Mouse (Mus musculus) myocyte (in vitro differentiated cells): ENCODE results near the gene Pde8b. TPM values are rescaled to one million over a fixed set of nuclear protein-coding genes. Genes with fewer than 3 reads are reported as not detected.

Experiments
- H3K27me3 ChIP-seq: one replicate; pipeline ENCODE4 v1.6.1; 2011; ENCODE audit not compliant: control insufficient read depth, insufficient read depth, insufficient read length
- H3K36me3 ChIP-seq: one replicate; pipeline ENCODE4 v1.6.1; 2011; ENCODE audit not compliant: control insufficient read depth, insufficient read depth
- H3K4me2 ChIP-seq: one replicate; pipeline ENCODE4 v1.6.1; 2011; ENCODE audit warnings: low read depth, control low read depth
- H3K4me3 ChIP-seq: one replicate; pipeline ENCODE4 v1.5.1; 2011; ENCODE audit warnings: mild to moderate bottlenecking, control low read depth, moderate library complexity
- H3K79me2 ChIP-seq: one replicate; pipeline ENCODE4 v1.6.1; 2011; ENCODE audit not compliant: control insufficient read depth, insufficient read depth
- H3ac ChIP-seq: one replicate; pipeline ENCODE4 v1.6.1; 2011; ENCODE audit not compliant: control insufficient read depth, insufficient read length
- CEBPB ChIP-seq: IDR thresholded peaks from 2 replicates; pipeline ENCODE4 v1.6.1; 2011; ENCODE audit warnings: mild to moderate bottlenecking, moderate library complexity; ENCODE audit not compliant: poor library complexity, insufficient read depth, severe bottlenecking
- E2F4 ChIP-seq: IDR thresholded peaks from one replicate; pipeline ENCODE4 v1.6.1; 2011; ENCODE audit warnings: mild to moderate bottlenecking, control low read depth, moderate library complexity; ENCODE audit not compliant: insufficient read depth
- MAX ChIP-seq: IDR thresholded peaks from one replicate; pipeline ENCODE4 v1.6.1; 2011; ENCODE audit warnings: low read depth, mild to moderate bottlenecking, control low read depth
- MYOD1 ChIP-seq, 3 experiments: IDR thresholded peaks; one replicate each; pipeline ENCODE4 v1.6.1; 2011; ENCODE audit warnings: control low read depth in 2 of 3, low read depth in 2 of 3, mild to moderate bottlenecking in 2 of 3, moderate library complexity in 1 of 3; ENCODE audit not compliant: insufficient read length in 2 of 3, control insufficient read depth in 1 of 3
- MYOG ChIP-seq, 3 experiments: IDR thresholded peaks; one replicate each; pipeline ENCODE4 v1.6.1; 2011; ENCODE audit warnings: control low read depth in 2 of 3, low read depth in 2 of 3, mild to moderate bottlenecking in 2 of 3; ENCODE audit not compliant: insufficient read length in 2 of 3, control insufficient read depth in 1 of 3, insufficient read depth in 1 of 3
- POLR2A ChIP-seq: IDR thresholded peaks from one replicate; pipeline ENCODE4 v1.6.1; 2011; ENCODE audit warnings: low read depth, mild to moderate bottlenecking, control low read depth, moderate library complexity; ENCODE audit not compliant: insufficient read length
- POLR2AphosphoS2 ChIP-seq: IDR thresholded peaks from one replicate; pipeline ENCODE4 v1.6.1; 2011; ENCODE audit warnings: low read depth, control low read depth; ENCODE audit not compliant: insufficient read length
- REST ChIP-seq: IDR thresholded peaks from one replicate; pipeline ENCODE4 v1.6.1; 2011; ENCODE audit warnings: mild to moderate bottlenecking, control low read depth, moderate library complexity; ENCODE audit not compliant: insufficient read depth, insufficient read length
- SRF ChIP-seq: IDR thresholded peaks from one replicate; pipeline ENCODE4 v1.6.1; 2011; ENCODE audit warnings: low read depth; ENCODE audit not compliant: control insufficient read depth, insufficient read length
- TCF12 ChIP-seq: IDR thresholded peaks from one replicate; pipeline ENCODE4 v1.6.1; 2011; ENCODE audit warnings: mild to moderate bottlenecking, control low read depth; ENCODE audit not compliant: poor library complexity, insufficient read depth, severe bottlenecking
- TCF3 ChIP-seq: IDR thresholded peaks from one replicate; pipeline ENCODE4 v1.6.1; 2011; ENCODE audit warnings: low read depth, control low read depth; ENCODE audit not compliant: insufficient read length
- USF1 ChIP-seq: IDR thresholded peaks from one replicate; pipeline ENCODE4 v1.6.1; 2011; ENCODE audit warnings: low read depth, mild to moderate bottlenecking, control low read depth, moderate library complexity
- polyA plus RNA-seq: library from polyadenylated mRNA; unstranded; fragments of >200 nt; fragmentation: generic; extraction: Trizol; gene quantifications from one replicate; pipeline ENCODE4 v1.2.1, GENCODE M21; 2012; ENCODE audit warnings: missing spikeins

Pde8b gene
- polyA plus RNA-seq, 1 experiment, result 0.05 TPM

- peaks cover 5% of the 10 kb centered on the region for H3K27me3 ChIP-seq
- no peak overlapping the region for H3K4me2 ChIP-seq
- H3ac ChIP-seq, result no peak overlapping the region
These were observed 47.9 kb downstream of the Pde8b start for GRCm38 (mm10) chr13:95202151-95202758.

GRCm38 (mm10) chr13:95200817-95201216 is 49.3 kb downstream of the Pde8b start:
- Histone ChIP-seq H3K27me3 (peaks cover 10% of the 10 kb centered on the region), H3K4me2 (no peak overlapping the region), H3K36me3 (no peaks in the 10 kb centered on the region), H3K79me2 (no peaks in the 10 kb centered on the region), H3K4me3 (no peak overlapping the region), H3ac (no peak overlapping the region)
- no peak for TF ChIP-seq USF1
- TF ChIP-seq POLR2AphosphoS2, result no peak
- TF ChIP-seq SRF, result no peak
- no peak for TF ChIP-seq CEBPB
- TF ChIP-seq POLR2A, result no peak
- no peak for TF ChIP-seq MAX
- TF ChIP-seq MYOG (IDR thresholded peaks at IDR 0.05; ENCODE audit: control insufficient read depth in 1 of 3, insufficient read depth in 1 of 3, insufficient read length in 2 of 3, low read depth in 2 of 3), result no peak
- TF ChIP-seq REST, result no peak
- no peak for TF ChIP-seq TCF12
- no peak for TF ChIP-seq TCF3
- TF ChIP-seq MYOD1 (IDR thresholded peaks at IDR 0.05; ENCODE audit: control insufficient read depth in 1 of 3, insufficient read length in 2 of 3, low read depth in 2 of 3), result no peak
- no peak for TF ChIP-seq E2F4

More at GRCm38 (mm10) chr13:95202151-95202758, 47.9 kb downstream of the Pde8b start:
- no peak for TF ChIP-seq USF1
- TF ChIP-seq MAX, result no peak
- TF ChIP-seq TCF12, result no peak
- TF ChIP-seq CEBPB, result no peak
- Histone ChIP-seq H3K36me3 (no peaks in the 10 kb centered on the region), H3K4me3 (no peak overlapping the region), H3K79me2 (no peaks in the 10 kb centered on the region)

- TF ChIP-seq REST (no peak), MAX (no peak), USF1 (no peak), POLR2A (no peak), TCF12 (no peak), E2F4 (no peak), SRF (no peak), CEBPB (no peak), POLR2AphosphoS2 (no peak), TCF3 (no peak), MYOG (IDR thresholded peaks at IDR 0.05; ENCODE audit: control insufficient read depth in 1 of 3, insufficient read depth in 1 of 3, insufficient read length in 2 of 3, low read depth in 2 of 3) (no peak), MYOD1 (IDR thresholded peaks at IDR 0.05; ENCODE audit: control insufficient read depth in 1 of 3, insufficient read length in 2 of 3, low read depth in 2 of 3) (no peak)
These were observed 50.1 kb downstream of the Pde8b start for GRCm38 (mm10) chr13:95200036-95200435.

GRCm38 (mm10) chr13:95196106-95196705 is 53.9 kb downstream of the Pde8b start:
- Histone ChIP-seq H3K27me3 (peaks cover 22% of the 10 kb centered on the region), H3K79me2 (no peaks in the 10 kb centered on the region), H3K4me2 (no peak overlapping the region), H3K4me3 (no peak overlapping the region), H3K36me3 (no peaks in the 10 kb centered on the region), H3ac (no peak overlapping the region)
- TF ChIP-seq MAX, result no peak
- TF ChIP-seq POLR2A, result no peak
- TF ChIP-seq MYOG (IDR thresholded peaks at IDR 0.05; ENCODE audit: control insufficient read depth in 1 of 3, insufficient read depth in 1 of 3, insufficient read length in 2 of 3, low read depth in 2 of 3), result no peak
- TF ChIP-seq SRF, result no peak
- TF ChIP-seq TCF12, result no peak
- no peak for TF ChIP-seq POLR2AphosphoS2
- TF ChIP-seq REST, result no peak
- no peak for TF ChIP-seq CEBPB
- no peak for TF ChIP-seq USF1
- no peak for TF ChIP-seq TCF3
- no peak for TF ChIP-seq E2F4
- no peak for TF ChIP-seq MYOD1 (IDR thresholded peaks at IDR 0.05; ENCODE audit: control insufficient read depth in 1 of 3, insufficient read length in 2 of 3, low read depth in 2 of 3)

More at GRCm38 (mm10) chr13:95200036-95200435, 50.1 kb downstream of the Pde8b start:
- Histone ChIP-seq H3K4me2 (no peak overlapping the region), H3K4me3 (no peak overlapping the region), H3K36me3 (no peaks in the 10 kb centered on the region), H3K79me2 (no peaks in the 10 kb centered on the region), H3ac (no peak overlapping the region), H3K27me3 (peaks cover 10% of the 10 kb centered on the region)

GRCm38 (mm10) chr13:95191951-95192350 is 58.2 kb downstream of the Pde8b start:
- peaks cover 13% of the 10 kb centered on the region for H3K27me3 ChIP-seq
- H3K4me2 ChIP-seq, result no peak overlapping the region
- no peak overlapping the region for H3K4me3 ChIP-seq
- H3ac ChIP-seq, result no peak overlapping the region
- H3K36me3 ChIP-seq, result no peaks in the 10 kb centered on the region
- no peaks in the 10 kb centered on the region for H3K79me2 ChIP-seq
- TF ChIP-seq TCF3, result no peak
- TF ChIP-seq REST, result no peak
- TF ChIP-seq SRF, result no peak
- no peak for TF ChIP-seq TCF12
- TF ChIP-seq MYOD1 (IDR thresholded peaks at IDR 0.05; ENCODE audit: control insufficient read depth in 1 of 3, insufficient read length in 2 of 3, low read depth in 2 of 3), result no peak
- TF ChIP-seq POLR2AphosphoS2, result no peak
- no peak for TF ChIP-seq E2F4
- TF ChIP-seq POLR2A, result no peak
- no peak for TF ChIP-seq MYOG (IDR thresholded peaks at IDR 0.05; ENCODE audit: control insufficient read depth in 1 of 3, insufficient read depth in 1 of 3, insufficient read length in 2 of 3, low read depth in 2 of 3)
